Mouse (Mus musculus): Measurements from ENCODE around the gene Ruvbl2.

DNA sequence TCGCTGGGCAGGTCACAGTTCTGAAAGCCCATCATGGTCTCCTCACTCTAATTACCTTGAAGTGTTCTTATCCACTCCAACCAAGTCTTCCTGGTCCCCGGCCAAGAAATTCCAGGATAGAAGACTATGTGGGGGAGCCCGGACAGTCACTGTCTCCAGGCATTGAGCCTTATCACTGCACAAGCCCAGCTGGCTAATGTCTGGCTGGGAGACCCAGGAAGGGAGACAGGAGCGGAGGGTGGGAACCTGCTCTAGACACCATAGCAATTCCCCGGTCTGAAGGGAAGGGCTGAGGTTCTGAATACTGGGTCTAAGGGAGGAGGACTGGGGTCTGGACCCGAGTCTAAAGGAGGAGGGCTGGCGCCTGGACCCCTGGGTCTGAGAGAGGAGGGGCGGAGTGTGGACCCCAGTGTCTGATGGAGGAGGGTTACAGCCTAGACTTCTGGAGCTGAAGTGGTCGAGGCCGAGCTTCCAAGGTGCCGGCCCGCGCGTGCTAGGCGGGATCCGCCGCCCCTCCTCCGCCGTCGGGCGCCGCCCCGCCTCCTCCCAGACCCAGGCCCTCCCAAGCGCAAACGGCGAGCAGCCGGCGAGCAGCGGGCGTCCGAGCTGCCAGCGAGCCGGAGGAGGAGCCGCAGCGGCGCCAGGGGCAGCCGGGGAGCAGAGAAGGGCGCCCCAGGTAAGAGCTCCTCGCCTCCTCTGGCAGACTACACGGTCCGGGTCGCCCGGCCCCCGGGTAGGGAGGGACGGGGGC lies 24.6 kb downstream of the Ruvbl2 start, which contains the start of gene Ntf5:
- TF ChIP-seq POLR2A (IDR thresholded peaks at IDR 0.05; ENCODE audit: borderline replicate concordance, extremely low read depth, insufficient read depth, insufficient read length, poor library complexity, severe bottlenecking) (no peak), CTCF (IDR thresholded peaks at IDR 0.05; ENCODE audit: borderline replicate concordance, extremely low read depth, insufficient read depth, insufficient read length) (no peak)
